Mouse (Mus musculus) lung, postnatal 0 days (tissue): ENCODE results near the gene Olfr237-ps1. TPM values are rescaled to one million over a fixed set of nuclear protein-coding genes. Genes with fewer than 3 reads are reported as not detected.

ENCODE experiments used
- ATAC-seq: fragments of 200-750 bp; cut with Nextera tagmentation; 2 replicates; pipeline ENCODE4 v1.8.0; 2017; ENCODE audit warnings: moderate library complexity
- DNase-seq: peaks from one replicate; pipeline ENCODE4 v3.0.0-alpha.2; 2016; ENCODE audit warnings: low spot score
- H3K27ac ChIP-seq: fragments of 300-500 bp; sonication (generic); 2 replicates; pipeline ENCODE4 v1.5.1; 2014; ENCODE audit warnings: antibody characterized with exemption, mild to moderate bottlenecking, low read length, mixed read lengths
- H3K27me3 ChIP-seq: fragments of 300-500 bp; sonication (generic); replicated peaks from 2 replicates; pipeline ENCODE4 v1.6.1; 2014; ENCODE audit warnings: low read length, mixed read lengths; ENCODE audit not compliant: insufficient read depth
- H3K36me3 ChIP-seq: fragments of 300-500 bp; sonication (generic); 2 replicates; pipeline ENCODE4 v1.6.1; 2014; ENCODE audit warnings: low read length, mixed read lengths; ENCODE audit not compliant: insufficient read depth
- H3K4me1 ChIP-seq: fragments of 300-500 bp; sonication (generic); 2 replicates; pipeline ENCODE4 v1.6.1; 2014; ENCODE audit warnings: antibody characterized with exemption, low read depth, low read length, mixed read lengths; ENCODE audit not compliant: insufficient read depth
- H3K4me2 ChIP-seq: fragments of 300-500 bp; sonication (generic); replicated peaks from 2 replicates; pipeline ENCODE4 v1.6.1; 2014; ENCODE audit warnings: low read depth, mild to moderate bottlenecking, low read length, moderate library complexity, mixed read lengths
- H3K4me3 ChIP-seq: fragments of 300-500 bp; sonication (generic); 2 replicates; pipeline ENCODE4 v1.5.1; 2014; ENCODE audit warnings: low read depth, low read length
- H3K9ac ChIP-seq: fragments of 300-500 bp; sonication (generic); replicated peaks from 2 replicates; pipeline ENCODE4 v1.6.1; 2014; ENCODE audit warnings: low read depth, mild to moderate bottlenecking
- H3K9me3 ChIP-seq: fragments of 300-500 bp; sonication (generic); 2 replicates; pipeline ENCODE4 v1.6.1; 2016; ENCODE audit warnings: low read length, mixed read lengths
- CTCF ChIP-seq: IDR thresholded peaks from 2 replicates; pipeline ENCODE4 v1.5.1; 2016; ENCODE audit warnings: antibody characterized with exemption, mild to moderate bottlenecking
- EP300 ChIP-seq: IDR thresholded peaks from 2 replicates; pipeline ENCODE4 v1.6.1; 2016; ENCODE audit warnings: antibody characterized with exemption, mild to moderate bottlenecking, control low read depth
- WGBS: fragments of 180-500 bp; shearing (Covaris S2); extraction: QIAGEN DNeasy Blood & Tissue Kit; methylation state at CpG from one replicate; pipeline ENCODE4 v1.1.7; 2014; 5-methylcytosine and 5-hydroxymethylcytosine counted together
- polyA plus RNA-seq: library from polyadenylated mRNA; unstranded; fragments of >200 nt; fragmentation: Nextera tagmentation; extraction: Ambion mirVana; gene quantifications from 2 replicates; pipeline ENCODE4 v1.2.1, GENCODE M21; 2015

Olfr237-ps1 gene
- polyA plus RNA-seq, 1 experiment from 2014 or later, result not detected

DNA sequence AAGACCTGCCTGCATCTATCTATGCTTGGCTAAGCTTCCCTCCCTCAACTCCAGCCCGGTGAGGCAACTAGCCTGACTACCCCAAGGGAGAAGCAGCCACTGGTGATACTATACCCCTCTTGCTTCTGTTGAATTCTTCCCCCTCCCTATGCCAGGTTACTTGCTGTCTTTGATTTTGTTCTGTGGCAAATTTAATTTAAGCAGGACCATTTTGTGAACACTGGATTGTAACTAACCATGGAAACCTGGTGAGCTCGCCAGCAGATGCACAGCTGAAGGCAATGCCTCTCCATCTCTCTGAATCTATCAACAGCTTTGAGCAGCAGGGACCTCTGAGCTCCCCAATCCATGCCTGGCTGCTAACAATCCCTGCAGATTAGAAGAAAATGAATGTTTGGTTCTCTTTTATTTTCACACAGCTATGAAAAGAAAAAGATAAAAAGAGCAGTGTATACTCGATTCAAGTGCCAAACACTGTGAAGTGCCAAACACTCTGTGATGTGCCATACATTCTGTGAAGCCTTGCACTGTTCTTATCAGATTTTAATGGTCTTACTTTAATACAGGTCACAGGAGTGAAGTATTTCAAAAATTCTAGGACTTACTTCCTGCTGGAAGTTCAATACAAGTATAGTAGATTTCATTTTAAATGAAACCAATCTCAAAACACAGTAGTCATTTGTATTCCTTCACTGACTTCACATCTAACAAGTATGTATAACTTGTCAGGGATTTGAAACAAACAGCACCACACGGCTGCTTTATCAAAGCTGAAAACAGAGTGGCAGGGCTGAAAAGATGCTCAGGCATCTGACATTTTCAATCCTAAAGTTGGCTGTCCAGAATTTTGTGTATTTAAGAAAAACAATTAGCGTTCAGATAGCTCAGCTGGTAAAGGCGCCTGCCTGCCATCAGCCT lies 32.5 kb downstream of the Olfr237-ps1 start:
- H3K4me2 ChIP-seq, result no peak overlapping the region
- 39% methylated on average over 6 of the region's 6 CpGs for WGBS
- no peaks in the 10 kb centered on the region for H3K36me3 ChIP-seq
- TF ChIP-seq CTCF (no peak), EP300 (no peak)
- no peak overlapping the region for H3K27ac ChIP-seq
- DNase-seq, result no peak
- H3K4me1 ChIP-seq, result no peaks in the 10 kb centered on the region
- H3K27me3 ChIP-seq, result no peaks in the 10 kb centered on the region
- H3K4me3 ChIP-seq, result no peak overlapping the region
- H3K9ac ChIP-seq, result no peak overlapping the region
- no peak for ATAC-seq
- no peaks in the 10 kb centered on the region for H3K9me3 ChIP-seq

DNA sequence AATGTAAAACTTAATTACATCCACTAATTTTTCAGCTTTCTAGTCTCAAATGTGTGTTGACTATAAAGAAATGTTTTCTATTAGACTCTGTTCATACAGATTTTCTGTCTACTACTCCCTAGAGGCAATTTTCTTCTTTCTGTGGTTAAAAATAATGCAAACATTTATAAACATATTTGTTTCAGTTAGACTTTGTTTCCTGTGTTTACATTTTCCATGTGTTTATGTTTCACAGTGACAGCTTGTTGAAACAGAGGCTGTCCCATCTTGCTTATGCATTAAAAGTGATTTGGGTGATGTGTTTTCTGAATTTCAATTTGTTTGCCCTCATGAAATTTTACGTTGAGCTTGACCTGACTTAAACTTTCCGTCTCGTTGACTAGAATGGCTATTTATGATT lies 44.6 kb downstream of the Olfr237-ps1 start:
- no peak for TF ChIP-seq EP300
- TF ChIP-seq CTCF, result no peak
- DNase-seq, result no peak
- no peaks in the 10 kb centered on the region for H3K4me1 ChIP-seq
- H3K4me3 ChIP-seq, result no peak overlapping the region
- ATAC-seq, result no peak
- no peak overlapping the region for H3K27ac ChIP-seq
- H3K9me3 ChIP-seq, result no peaks in the 10 kb centered on the region
- no peak overlapping the region for H3K9ac ChIP-seq
- H3K4me2 ChIP-seq, result no peak overlapping the region
- 40% methylated on average over 3 of the region's 3 CpGs for WGBS
- no peaks in the 10 kb centered on the region for H3K36me3 ChIP-seq
- no peaks in the 10 kb centered on the region for H3K27me3 ChIP-seq

DNA sequence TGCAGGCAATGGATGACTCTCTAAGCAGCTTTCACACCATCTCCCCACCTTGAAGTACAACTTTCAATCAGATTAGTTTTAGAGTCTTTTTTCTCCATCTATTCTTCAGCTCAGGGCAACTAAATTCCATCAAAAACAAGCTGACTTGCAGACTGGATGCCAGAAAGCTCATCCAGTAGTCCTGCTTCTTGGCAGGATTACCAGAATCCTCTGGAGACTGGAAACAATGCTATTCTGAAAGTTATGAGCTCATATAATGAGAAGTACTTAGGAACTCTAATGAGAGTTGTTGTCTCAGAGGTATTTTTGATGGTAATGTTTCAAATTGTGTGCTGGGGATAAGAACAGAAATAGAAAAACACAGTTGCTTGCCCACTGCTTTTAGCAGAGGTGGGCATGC lies 50.4 kb downstream of the Olfr237-ps1 start, which contains the start of gene Olfr435:
Gene Olfr435 (plus strand): TSS at position 366 of the 400 bp plus-strand sequence.
- H3K36me3 ChIP-seq, result no peaks in the 10 kb centered on the region
- ATAC-seq, result no peak
- DNase-seq, result no peak
- H3K4me2 ChIP-seq, result no peak within 1 kb of the TSS
- H3K9me3 ChIP-seq, result no peaks in the 10 kb centered on the region
- no peak within 1 kb of the TSS for H3K4me3 ChIP-seq
- no peak within 1 kb of the TSS for H3K27ac ChIP-seq
- H3K27me3 ChIP-seq, result no peaks in the 10 kb centered on the region
- no peak within 1 kb of the TSS for H3K9ac ChIP-seq
- TF ChIP-seq EP300, result no peak
- no peak for TF ChIP-seq CTCF
- H3K4me1 ChIP-seq, result no peaks in the 10 kb centered on the region

DNA sequence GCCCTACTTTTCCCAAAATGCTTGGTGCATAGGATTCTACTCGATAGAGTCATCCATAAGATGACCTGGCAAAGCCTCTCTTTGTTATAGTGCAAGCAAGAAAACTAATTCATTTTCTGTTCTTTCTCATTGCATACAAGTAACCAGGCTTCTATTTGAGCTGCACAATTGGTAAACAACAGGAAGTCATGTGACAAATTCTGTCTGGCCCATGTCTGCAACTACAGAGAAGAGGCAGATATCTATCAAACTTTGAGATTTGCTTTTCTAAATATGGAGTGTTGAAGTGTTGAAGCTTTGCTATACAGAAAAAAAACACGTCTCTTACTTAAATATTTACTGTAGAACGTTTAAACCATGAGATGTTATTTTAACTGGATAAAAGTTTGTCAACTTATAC lies 51.7 kb downstream of the Olfr237-ps1 start:
- TF ChIP-seq CTCF, result no peak
- Histone ChIP-seq H3K4me1 (no peaks in the 10 kb centered on the region), H3K36me3 (no peaks in the 10 kb centered on the region), H3K4me2 (no peak overlapping the region), H3K9ac (no peak overlapping the region), H3K4me3 (no peak overlapping the region), H3K9me3 (no peaks in the 10 kb centered on the region), H3K27me3 (no peaks in the 10 kb centered on the region), H3K27ac (no peak overlapping the region)
- no peak for DNase-seq
- ATAC-seq, result no peak
- 29% methylated on average over 3 of the region's 3 CpGs for WGBS

DNA sequence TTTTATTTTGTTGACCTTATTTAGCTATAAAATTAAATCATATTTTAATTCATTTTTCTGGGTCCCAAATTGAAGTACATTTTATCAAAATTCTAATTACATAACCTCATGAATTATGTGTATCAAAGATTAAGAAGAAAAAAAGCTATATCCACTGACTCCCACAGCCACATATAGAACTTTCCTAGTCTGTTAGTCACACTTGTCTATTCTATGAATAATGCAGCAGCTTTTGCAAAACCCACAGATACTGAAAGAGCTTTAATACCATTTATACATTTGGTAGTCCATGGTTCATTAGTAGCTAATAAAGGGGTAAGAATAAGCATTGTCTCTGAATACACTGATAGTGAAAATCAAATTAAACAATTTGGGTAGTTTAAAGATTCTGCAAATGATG lies 56.4 kb downstream of the Olfr237-ps1 start:
- H3K4me1 ChIP-seq, result no peaks in the 10 kb centered on the region
- no peak overlapping the region for H3K9ac ChIP-seq
- no peaks in the 10 kb centered on the region for H3K9me3 ChIP-seq
- ATAC-seq (no peak), DNase-seq (no peak)
- TF ChIP-seq EP300, result no peak
- no peak for TF ChIP-seq CTCF
- no peak overlapping the region for H3K4me2 ChIP-seq
- H3K27ac ChIP-seq, result no peak overlapping the region
- no peaks in the 10 kb centered on the region for H3K27me3 ChIP-seq
- H3K4me3 ChIP-seq, result no peak overlapping the region
- no peaks in the 10 kb centered on the region for H3K36me3 ChIP-seq

DNA sequence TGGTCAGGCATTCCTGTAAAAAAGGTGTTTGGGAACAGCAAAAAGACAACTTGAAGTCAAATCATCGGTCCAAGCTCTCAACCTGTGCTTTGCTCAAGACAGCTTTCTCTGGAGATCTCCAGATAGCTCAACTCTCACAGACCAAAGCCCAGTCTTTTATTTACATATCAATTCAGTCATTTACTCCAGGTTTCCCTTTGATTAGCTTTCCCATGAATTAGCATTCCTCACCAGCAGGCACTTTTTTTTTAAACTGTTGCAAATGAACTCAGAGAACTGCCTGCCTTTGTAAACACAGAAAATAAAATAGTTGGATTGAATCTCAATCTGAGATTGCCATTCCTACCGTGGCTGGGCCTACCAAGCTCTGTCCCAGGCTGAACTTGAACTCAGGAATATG lies 59.0 kb downstream of the Olfr237-ps1 start:
- Histone ChIP-seq H3K9me3 (no peaks in the 10 kb centered on the region), H3K4me1 (no peaks in the 10 kb centered on the region), H3K36me3 (no peaks in the 10 kb centered on the region), H3K27me3 (no peaks in the 10 kb centered on the region), H3K27ac (no peak overlapping the region), H3K4me2 (no peak overlapping the region), H3K9ac (no peak overlapping the region), H3K4me3 (no peak overlapping the region)
- TF ChIP-seq CTCF, result no peak
- TF ChIP-seq EP300, result no peak
- DNase-seq (no peak), ATAC-seq (no peak)
- 32% methylated on average over 2 of the region's 2 CpGs for WGBS

Other genes with a start within 250 kb of the Olfr237-ps1 start
- not detected in 2 replicates for gene Olfr447, start 237.7 kb upstream of the Olfr237-ps1 start, polyA plus RNA-seq
- gene Olfr446, start 225.2 kb upstream of the Olfr237-ps1 start, polyA plus RNA-seq, result not detected in 2 replicates
- not detected in 2 replicates for gene Olfr444, start 197.5 kb upstream of the Olfr237-ps1 start, polyA plus RNA-seq
- gene Olfr441, start 40.2 kb upstream of the Olfr237-ps1 start, polyA plus RNA-seq, result not detected in 2 replicates
- not detected in 2 replicates for gene Olfr437, start 16.7 kb downstream of the Olfr237-ps1 start, polyA plus RNA-seq
- not detected in 2 replicates for gene Olfr13, start 25.6 kb downstream of the Olfr237-ps1 start, polyA plus RNA-seq
- gene Olfr435, start 50.6 kb downstream of the Olfr237-ps1 start, polyA plus RNA-seq, result not detected in 2 replicates
- gene Olfr434, start 66.5 kb downstream of the Olfr237-ps1 start, polyA plus RNA-seq, result not detected in 2 replicates
- not detected in 2 replicates for gene Olfr47, start 85.0 kb downstream of the Olfr237-ps1 start, polyA plus RNA-seq
- gene Arhgef5, start 119.0 kb downstream of the Olfr237-ps1 start, polyA plus RNA-seq, result 13.2 and 16.3 TPM in 2 replicates
- gene Nobox, start 163.0 kb downstream of the Olfr237-ps1 start, polyA plus RNA-seq, result not detected in 2 replicates